Mouse (Mus musculus): ENCODE data around the gene Gab2.

GRCm38 (mm10) chr7:97248136-97248535 is 166.8 kb downstream of the Gab2 start:
- TF ChIP-seq MAX (IDR thresholded peaks at IDR 0.05) (no peak), CTCF (IDR thresholded peaks at IDR 0.05; ENCODE audit: control insufficient read depth, insufficient read depth, insufficient read length) (no peak), FOSL1 (IDR thresholded peaks at IDR 0.05; ENCODE audit: insufficient read depth, low read length, poor library complexity, severe bottlenecking) (no peak), CEBPB (IDR thresholded peaks at IDR 0.05; ENCODE audit: low read depth) (no peak), USF1 (IDR thresholded peaks at IDR 0.05; ENCODE audit: low read depth) (no peak), MYOD1 (IDR thresholded peaks at IDR 0.05; ENCODE audit: control insufficient read depth, insufficient read length, low read depth) (no peak)

All from C2C12 (cell line).